Mouse (Mus musculus): ENCODE results near the gene Rimkla. TPM values are rescaled to one million over a fixed set of nuclear protein-coding genes. Genes with fewer than 3 reads are reported as not detected.
A peak's percentile ranks its signal among the peaks of the same experiment; 100 is the strongest.
"Not testable (repeated sequence)": the region's sequence is repeated elsewhere in the genome, so short reads cannot be mapped to it uniquely, and the experiment has no call there.

The Rimkla gene
- polyA plus RNA-seq (2015; fragmentation: Nextera tagmentation; extraction: Ambion mirVana) = 1.8 and 2.2 TPM in 2 replicates

DNA sequence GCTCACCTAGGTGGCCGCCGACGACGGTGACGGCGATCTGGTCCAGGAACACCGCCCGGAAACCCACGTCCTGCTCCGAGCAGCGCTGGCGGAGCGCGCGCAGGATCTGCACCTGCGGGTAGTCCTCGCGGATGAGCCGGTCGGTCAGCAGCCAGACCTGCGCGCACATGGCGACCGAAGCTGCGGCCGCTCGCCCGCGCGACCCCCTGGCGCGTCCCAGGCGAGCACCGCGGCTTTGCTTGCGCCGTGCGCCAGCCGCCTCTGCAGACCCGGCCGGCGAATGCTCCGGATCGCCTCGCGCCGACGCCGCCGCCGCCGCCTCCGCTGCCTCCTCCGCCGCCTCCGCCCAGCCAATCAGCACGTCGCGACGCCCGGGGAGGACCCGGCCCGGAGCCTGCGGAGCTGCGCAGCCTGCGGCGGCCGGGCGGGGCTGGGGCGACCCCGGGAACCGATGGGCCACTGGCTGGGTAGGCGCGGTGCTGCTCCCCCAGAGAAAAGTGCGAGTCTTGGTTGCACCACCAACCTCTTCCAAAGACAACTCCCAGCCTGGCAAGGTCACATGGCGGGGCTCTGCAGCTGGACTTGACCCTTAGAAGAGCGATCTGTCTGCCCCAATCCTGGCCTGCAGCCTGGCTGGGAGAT is at the start of gene Rimkla:
Gene Rimkla (minus strand): TSS at position 338 of the 642 bp plus-strand sequence.
- H3K9ac ChIP-seq (replicated peaks; ENCODE audit: low read length) = peak within 1 kb of the TSS; percentile 65
- peak within 1 kb of the TSS; percentile 88 for H3K4me2 ChIP-seq (replicated peaks; ENCODE audit: low read depth, low read length)
- under 1% methylated on average over 65 of the region's 77 CpGs for WGBS
- peaks cover 20% of the 10 kb centered on the region; the same call in 1 of the 2 replicates for H3K27me3 ChIP-seq (ENCODE audit: insufficient read depth, low read length)
- peak; percentile 92 for ATAC-seq (ENCODE audit: low FRiP score, low TSS enrichment)
- H3K4me1 ChIP-seq (ENCODE audit: insufficient read depth, low read length) = peaks cover 8% of the 10 kb centered on the region; the same call in 1 of the 2 replicates
- peak within 1 kb of the TSS; percentile 58 for H3K4me3 ChIP-seq (ENCODE audit: low read length)
- H3K9me3 ChIP-seq (ENCODE audit: low read length) = no peaks in the 10 kb centered on the region
- no peak within 1 kb of the TSS for H3K27ac ChIP-seq (ENCODE audit: low read length)
- no peaks in the 10 kb centered on the region for H3K36me3 ChIP-seq (ENCODE audit: insufficient read depth, low read length)

DNA sequence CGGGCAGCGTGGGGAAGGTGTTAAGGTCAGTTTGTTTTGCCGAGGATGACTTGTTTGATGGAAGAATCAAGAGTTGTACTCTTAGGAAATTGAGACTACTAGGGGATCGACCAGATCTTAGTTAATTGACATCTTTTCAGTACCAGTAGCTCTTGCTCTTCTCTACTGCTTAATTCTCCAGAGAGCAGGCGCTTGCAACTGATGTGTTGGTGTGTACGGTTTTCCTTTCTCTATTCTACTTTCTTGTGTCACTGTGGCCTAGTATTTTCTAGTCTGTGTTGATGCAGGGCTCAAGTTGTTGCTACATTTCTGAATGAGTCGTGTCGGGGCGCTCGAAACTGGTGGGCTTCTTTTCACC is 48.1 kb upstream of the Rimkla start:
- Histone ChIP-seq H3K36me3 (ENCODE audit: insufficient read depth, low read length) (no peaks in the 10 kb centered on the region), H3K9ac (replicated peaks; ENCODE audit: low read length) (peak overlapping the region; percentile 98), H3K9me3 (ENCODE audit: low read length) (no peaks in the 10 kb centered on the region), H3K4me3 (ENCODE audit: low read length) (peak overlapping the region; percentile 97), H3K27me3 (ENCODE audit: insufficient read depth, low read length) (no peaks in the 10 kb centered on the region), H3K4me2 (replicated peaks; ENCODE audit: low read depth, low read length) (peak overlapping the region; percentile 79), H3K4me1 (ENCODE audit: insufficient read depth, low read length) (peaks cover 21% of the 10 kb centered on the region), H3K27ac (ENCODE audit: low read length) (peak overlapping the region; percentile 98)
- ATAC-seq (ENCODE audit: low FRiP score, low TSS enrichment) = no peak
- 6% methylated on average over 10 of the region's 10 CpGs for WGBS

DNA sequence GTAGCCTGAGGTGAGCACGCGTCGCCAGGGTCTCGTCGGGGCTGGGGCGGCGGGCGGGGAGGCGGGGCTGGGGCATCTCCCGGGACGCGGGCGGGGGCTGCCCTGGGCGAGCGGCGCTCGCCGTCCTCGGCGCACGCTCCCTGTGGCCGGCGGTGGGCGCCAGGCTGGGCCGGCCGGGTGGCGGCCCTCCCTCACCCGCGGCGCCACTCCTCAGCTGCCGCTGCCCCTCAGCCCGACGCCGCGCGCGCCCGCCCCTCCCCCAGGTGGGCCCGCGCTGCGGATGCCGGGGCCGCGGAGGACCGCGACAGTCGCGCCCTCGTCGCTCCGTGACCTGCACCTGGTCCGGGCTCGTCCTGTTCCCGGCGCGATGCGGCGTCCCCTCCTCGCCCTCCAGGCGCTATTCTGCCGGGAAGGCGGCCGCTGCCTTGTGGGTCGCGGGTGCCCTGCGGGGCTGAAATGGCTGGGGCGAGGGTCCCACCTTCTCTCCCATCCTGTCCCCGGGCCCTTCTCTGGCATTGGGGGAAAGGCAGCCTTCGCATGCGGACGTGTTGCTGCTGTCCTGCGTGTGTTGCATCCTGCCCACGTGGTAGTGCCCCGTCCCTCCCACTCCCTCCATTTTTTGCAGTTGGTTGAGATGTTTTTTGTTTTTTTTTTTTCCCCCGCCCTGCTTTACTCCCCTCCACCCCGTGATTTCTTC is 47.6 kb upstream of the Rimkla start:
- H3K4me2 ChIP-seq (replicated peaks; ENCODE audit: low read depth, low read length) = peak overlapping the region; percentile 79
- peak overlapping the region; percentile 98 for H3K9ac ChIP-seq (replicated peaks; ENCODE audit: low read length)
- 1% methylated on average over 48 of the region's 76 CpGs for WGBS
- H3K4me1 ChIP-seq (ENCODE audit: insufficient read depth, low read length) = peaks cover 21% of the 10 kb centered on the region
- H3K4me3 ChIP-seq (ENCODE audit: low read length) = peak overlapping the region; percentile 97
- peak; percentile 87 for ATAC-seq (ENCODE audit: low FRiP score, low TSS enrichment)
- no peaks in the 10 kb centered on the region for H3K36me3 ChIP-seq (ENCODE audit: insufficient read depth, low read length)
- peak overlapping the region; percentile 98 for H3K27ac ChIP-seq (ENCODE audit: low read length)
- no peaks in the 10 kb centered on the region for H3K9me3 ChIP-seq (ENCODE audit: low read length)
- H3K27me3 ChIP-seq (ENCODE audit: insufficient read depth, low read length) = no peaks in the 10 kb centered on the region

DNA sequence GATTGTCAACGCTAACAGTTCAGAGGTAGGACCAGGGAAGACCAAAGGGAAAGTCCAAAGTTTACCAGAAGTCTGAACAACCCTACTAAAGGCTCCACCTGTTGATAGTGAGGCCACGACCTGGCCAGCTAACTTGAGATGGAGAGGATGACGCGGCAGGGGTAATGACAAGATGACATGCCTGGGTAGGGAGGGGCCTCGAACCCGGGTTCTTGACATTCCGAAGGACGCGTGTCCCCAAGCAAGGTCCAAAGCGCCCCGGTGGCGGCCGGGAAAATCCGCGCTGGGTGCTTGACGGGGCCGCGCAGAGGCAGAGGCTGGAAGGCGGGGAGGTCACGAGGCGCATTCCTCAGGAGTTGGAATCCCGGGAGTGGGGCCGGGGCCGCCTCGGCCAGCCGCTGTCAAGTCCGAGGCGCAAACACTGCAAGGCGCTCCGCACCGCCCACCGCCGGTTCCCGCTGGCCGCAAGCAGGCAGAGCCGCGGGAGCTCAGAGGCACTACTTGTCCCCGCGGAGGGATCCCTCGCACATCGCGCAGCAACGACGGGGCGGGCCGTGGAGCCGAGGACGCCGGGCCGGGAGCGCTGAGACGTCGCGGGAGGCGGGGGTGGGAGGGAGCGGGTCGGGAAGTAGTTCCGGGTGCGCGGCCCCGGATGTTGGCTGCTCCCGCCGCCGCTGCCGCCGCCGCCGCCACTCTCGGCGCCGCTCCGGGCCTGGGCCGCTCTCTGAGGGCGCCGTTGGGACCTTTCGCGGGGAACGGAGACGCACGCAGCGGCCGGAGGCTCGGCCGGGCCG is 46.8 kb upstream of the Rimkla start, which contains the start of gene Frg2f1:
Gene Frg2f1 (minus strand): TSS at position 499 of the 794 bp plus-strand sequence.
- Histone ChIP-seq H3K4me1 (ENCODE audit: insufficient read depth, low read length) (peaks cover 21% of the 10 kb centered on the region), H3K9ac (replicated peaks; ENCODE audit: low read length) (peak within 1 kb of the TSS; percentile 98), H3K4me2 (replicated peaks; ENCODE audit: low read depth, low read length) (peak within 1 kb of the TSS; percentile 79), H3K27me3 (ENCODE audit: insufficient read depth, low read length) (no peaks in the 10 kb centered on the region), H3K4me3 (ENCODE audit: low read length) (peak within 1 kb of the TSS; percentile 97), H3K36me3 (ENCODE audit: insufficient read depth, low read length) (no peaks in the 10 kb centered on the region), H3K27ac (ENCODE audit: low read length) (peak within 1 kb of the TSS; percentile 98), H3K9me3 (ENCODE audit: low read length) (no peaks in the 10 kb centered on the region)
- WGBS = 1% methylated on average over 57 of the region's 85 CpGs
- ATAC-seq (ENCODE audit: low FRiP score, low TSS enrichment) = peak; percentile 92

- Histone ChIP-seq H3K9me3 (ENCODE audit: low read length) (no peaks in the 10 kb centered on the region), H3K4me2 (replicated peaks; ENCODE audit: low read depth, low read length) (no peak overlapping the region), H3K27me3 (ENCODE audit: insufficient read depth, low read length) (no peaks in the 10 kb centered on the region), H3K4me1 (ENCODE audit: insufficient read depth, low read length) (peaks cover 21% of the 10 kb centered on the region), H3K4me3 (ENCODE audit: low read length) (no peak overlapping the region), H3K27ac (ENCODE audit: low read length) (no peak overlapping the region), H3K36me3 (ENCODE audit: insufficient read depth, low read length) (no peaks in the 10 kb centered on the region), H3K9ac (replicated peaks; ENCODE audit: low read length) (no peak overlapping the region)
- no peak for ATAC-seq (ENCODE audit: low FRiP score, low TSS enrichment)
- 62% methylated on average over 4 of the region's 4 CpGs for WGBS
Measured at GRCm38 (mm10) chr4:119537436-119537835, 45.0 kb upstream of the Rimkla start.

- 93% methylated on average over 4 of the region's 4 CpGs for WGBS
- not testable (repeated sequence) for H3K9ac ChIP-seq (replicated peaks; ENCODE audit: low read length); H3K9me3 ChIP-seq (ENCODE audit: low read length); H3K27me3 ChIP-seq (ENCODE audit: insufficient read depth, low read length); H3K36me3 ChIP-seq (ENCODE audit: insufficient read depth, low read length); H3K4me3 ChIP-seq (ENCODE audit: low read length); H3K27ac ChIP-seq (ENCODE audit: low read length); ATAC-seq (ENCODE audit: low FRiP score, low TSS enrichment); H3K4me2 ChIP-seq (replicated peaks; ENCODE audit: low read depth, low read length)
- peaks cover 21% of the 10 kb centered on the region for H3K4me1 ChIP-seq (ENCODE audit: insufficient read depth, low read length)
Measured at GRCm38 (mm10) chr4:119536615-119537014, 44.2 kb upstream of the Rimkla start, which contains the start of gene Foxj3. TSS of gene Foxj3 (plus strand) at chr4:119537004.

DNA sequence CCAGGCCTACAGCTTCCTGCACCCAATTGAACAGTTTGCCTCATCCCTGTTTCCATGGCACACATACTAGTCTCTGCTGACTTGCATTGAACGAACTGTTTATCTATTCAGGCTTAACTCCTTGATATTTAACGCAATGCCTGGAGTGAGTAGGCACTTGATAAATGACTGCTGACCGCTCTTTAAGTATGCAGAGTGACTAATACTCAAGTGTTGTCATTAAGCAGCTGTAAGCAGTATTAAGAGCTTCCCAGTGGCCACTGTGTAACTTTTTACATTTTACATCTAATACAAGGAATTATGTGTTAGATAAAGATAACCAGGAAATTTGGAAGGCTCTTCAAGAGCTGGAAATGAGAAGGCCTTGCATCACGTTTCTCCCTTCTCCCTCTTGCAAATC is 42.7 kb upstream of the Rimkla start:
- H3K27ac ChIP-seq (ENCODE audit: low read length) = no peak overlapping the region
- peaks cover 8% of the 10 kb centered on the region for H3K4me1 ChIP-seq (ENCODE audit: insufficient read depth, low read length)
- no peak overlapping the region for H3K4me3 ChIP-seq (ENCODE audit: low read length)
- no peak overlapping the region for H3K4me2 ChIP-seq (replicated peaks; ENCODE audit: low read depth, low read length)
- no peaks in the 10 kb centered on the region for H3K36me3 ChIP-seq (ENCODE audit: insufficient read depth, low read length)
- H3K27me3 ChIP-seq (ENCODE audit: insufficient read depth, low read length) = no peaks in the 10 kb centered on the region
- ATAC-seq (ENCODE audit: low FRiP score, low TSS enrichment) = no peak
- H3K9ac ChIP-seq (replicated peaks; ENCODE audit: low read length) = no peak overlapping the region
- no peaks in the 10 kb centered on the region for H3K9me3 ChIP-seq (ENCODE audit: low read length)
- 72% methylated on average over 4 of the region's 4 CpGs for WGBS

- Histone ChIP-seq H3K4me1 (ENCODE audit: insufficient read depth, low read length) (no peaks in the 10 kb centered on the region), H3K9me3 (ENCODE audit: low read length) (no peaks in the 10 kb centered on the region), H3K9ac (replicated peaks; ENCODE audit: low read length) (no peak overlapping the region), H3K27ac (ENCODE audit: low read length) (no peak overlapping the region), H3K4me3 (ENCODE audit: low read length) (no peak overlapping the region), H3K36me3 (ENCODE audit: insufficient read depth, low read length) (no peaks in the 10 kb centered on the region), H3K27me3 (ENCODE audit: insufficient read depth, low read length) (no peaks in the 10 kb centered on the region), H3K4me2 (replicated peaks; ENCODE audit: low read depth, low read length) (no peak overlapping the region)
- ATAC-seq (ENCODE audit: low FRiP score, low TSS enrichment) = no peak
- 77% methylated on average over 2 of the region's 2 CpGs for WGBS
Measured at GRCm38 (mm10) chr4:119531813-119532212, 39.4 kb upstream of the Rimkla start.

DNA sequence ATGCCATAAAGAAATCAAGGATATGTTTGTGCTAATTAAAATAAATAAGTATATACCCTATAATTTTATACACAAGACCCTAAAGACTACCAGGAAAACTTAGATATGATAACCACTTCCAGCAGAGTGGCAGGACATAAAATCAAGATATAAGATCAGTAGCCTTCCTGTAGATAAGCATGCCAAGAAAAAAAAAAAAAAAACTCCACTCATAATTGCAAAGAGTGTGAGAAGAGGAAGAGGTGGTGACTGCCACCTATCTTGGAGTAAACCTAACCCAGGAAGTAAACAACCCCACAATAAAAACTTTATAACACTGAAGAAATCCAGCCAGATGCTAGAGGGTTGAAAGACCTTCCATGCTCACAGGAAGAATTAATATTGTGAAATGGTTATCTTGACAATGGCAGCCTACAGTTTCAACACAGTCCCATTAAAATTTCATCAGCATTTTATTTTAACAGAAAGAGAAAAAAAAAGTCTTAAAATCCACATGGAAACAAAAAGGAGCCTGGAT is 34.0 kb upstream of the Rimkla start:
- no peak overlapping the region for H3K9ac ChIP-seq (replicated peaks; ENCODE audit: low read length)
- H3K27ac ChIP-seq (ENCODE audit: low read length) = no peak overlapping the region
- H3K4me2 ChIP-seq (replicated peaks; ENCODE audit: low read depth, low read length) = no peak overlapping the region
- ATAC-seq (ENCODE audit: low FRiP score, low TSS enrichment) = no peak
- no peaks in the 10 kb centered on the region for H3K4me1 ChIP-seq (ENCODE audit: insufficient read depth, low read length)
- H3K27me3 ChIP-seq (ENCODE audit: insufficient read depth, low read length) = no peaks in the 10 kb centered on the region
- H3K36me3 ChIP-seq (ENCODE audit: insufficient read depth, low read length) = no peaks in the 10 kb centered on the region
- no peaks in the 10 kb centered on the region for H3K9me3 ChIP-seq (ENCODE audit: low read length)
- no peak overlapping the region for H3K4me3 ChIP-seq (ENCODE audit: low read length)
